Mouse (Mus musculus) kidney, postnatal 0 days (tissue): ENCODE results near the gene Gm8094. TPM values are rescaled to one million over a fixed set of nuclear protein-coding genes. Genes with fewer than 3 reads are reported as not detected.

Source experiments
- polyA plus RNA-seq: library from polyadenylated mRNA; unstranded; fragments of >200 nt; fragmentation: Nextera tagmentation; extraction: Ambion mirVana; gene quantifications from 2 replicates; pipeline ENCODE4 v1.2.1, GENCODE M21; 2015

The Gm8094 gene
- polyA plus RNA-seq, 1 experiment from 2014 or later, result not detected

Other genes with a start within 250 kb of the Gm8094 start
- gene Gm21977, start 223.2 kb downstream of the Gm8094 start, polyA plus RNA-seq, result not detected in 2 replicates
- not detected in 2 replicates for gene Gm8082, start 83.0 kb downstream of the Gm8094 start, polyA plus RNA-seq
- gene Gm10376, start 61.0 kb downstream of the Gm8094 start, polyA plus RNA-seq, result not detected in 2 replicates
- not detected in 2 replicates for gene Gm8104, start 24.0 kb upstream of the Gm8094 start, polyA plus RNA-seq
- gene Gm7233, start 103.2 kb upstream of the Gm8094 start, polyA plus RNA-seq, result not detected in 2 replicates
- not detected in 2 replicates for gene Gm8122, start 158.7 kb upstream of the Gm8094 start, polyA plus RNA-seq
- gene Gm8126, start 182.0 kb upstream of the Gm8094 start, polyA plus RNA-seq, result not detected in 2 replicates
- 0.11 and 0.34 TPM in 2 replicates for gene Gm9732, start 198.4 kb upstream of the Gm8094 start, polyA plus RNA-seq
- gene Gm8127, start 217.2 kb upstream of the Gm8094 start, polyA plus RNA-seq, result not detected in 2 replicates